Mouse (Mus musculus): ENCODE data around the gene Steap1.

DNA sequence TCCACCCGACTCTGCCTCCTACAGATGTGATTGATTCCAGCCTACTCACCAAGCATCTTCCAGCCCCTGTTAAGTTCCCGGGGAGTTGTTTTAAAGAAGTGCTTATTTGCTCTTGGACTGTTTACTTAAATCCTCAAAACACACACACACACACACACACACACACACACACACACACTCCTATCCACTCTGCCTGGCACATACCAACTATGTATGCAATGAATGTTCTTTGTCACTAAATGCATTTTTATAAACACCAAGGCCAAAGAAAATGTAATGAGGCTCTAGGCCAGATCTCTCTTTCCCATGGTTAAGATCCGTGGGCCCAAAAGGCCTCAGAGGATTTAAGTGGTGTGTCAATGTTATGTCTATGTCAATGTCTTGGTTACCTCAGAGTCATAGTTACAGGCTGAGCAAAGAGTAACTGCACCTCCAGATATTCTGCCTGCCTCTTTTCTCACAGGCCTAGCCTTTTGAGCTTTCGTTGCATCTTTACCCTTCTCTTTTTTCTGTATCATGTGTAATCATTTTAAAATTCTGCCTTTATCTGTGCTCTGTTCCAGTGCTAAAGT is 56.9 kb downstream of the Steap1 start:
- TF ChIP-seq CTCF (IDR thresholded peaks at IDR 0.05; ENCODE audit: low read depth): no peak
- TF ChIP-seq EP300 (IDR thresholded peaks at IDR 0.05; ENCODE audit: low read depth): no peak

Data from heart, postnatal 0 days (tissue).